Mouse (Mus musculus) thymus, postnatal 0 days (tissue): ENCODE measurements around the gene Tmem106a. TPM values are rescaled to one million over a fixed set of nuclear protein-coding genes. Genes with fewer than 3 reads are reported as not detected.
"Not testable (repeated sequence)": the region's sequence is repeated elsewhere in the genome, so short reads cannot be mapped to it uniquely, and the experiment has no call there.

Experiments
- DNase-seq: peaks from one replicate; pipeline ENCODE4 v3.0.0-alpha.2; 2015; ENCODE audit warnings: low spot score
- polyA plus RNA-seq: library from polyadenylated mRNA; unstranded; fragments of >200 nt; fragmentation: Nextera tagmentation; extraction: Ambion mirVana; gene quantifications from 2 replicates; pipeline ENCODE4 v1.2.1, GENCODE M21; 2015

Gene Tmem106a
- 7.9 and 9.2 TPM in 2 replicates for polyA plus RNA-seq

- peak; percentile 75 for DNase-seq
Measured at GRCm38 (mm10) chr11:101582054-101583035, at the start of gene Tmem106a. Gene Tmem106a, plus strand, starts transcription at chr11:101582242.

GRCm38 (mm10) chr11:101543533-101543932, 38.5 kb upstream of the Tmem106a start:
- no peak for DNase-seq

GRCm38 (mm10) chr11:101544132-101544531, 37.9 kb upstream of the Tmem106a start:
- no peak for DNase-seq

- DNase-seq: no peak
Measured at GRCm38 (mm10) chr11:101548526-101548925, 33.5 kb upstream of the Tmem106a start.

- peak; percentile 97 for DNase-seq
Measured at GRCm38 (mm10) chr11:101551751-101552475, 30.1 kb upstream of the Tmem106a start, which contains the start of the genes Brca1 and Nbr1. Gene Brca1, minus strand, starts transcription at chr11:101551955. Gene Nbr1, plus strand, starts transcription at chr11:101552149.

GRCm38 (mm10) chr11:101552476-101553300, 29.4 kb upstream of the Tmem106a start:
- DNase-seq: peak; percentile 99

GRCm38 (mm10) chr11:101553354-101553930, 28.6 kb upstream of the Tmem106a start:
- DNase-seq: no peak

GRCm38 (mm10) chr11:101556541-101556940, 25.5 kb upstream of the Tmem106a start:
- DNase-seq: no peak

- no peak for DNase-seq
Measured at GRCm38 (mm10) chr11:101556954-101557353, 25.1 kb upstream of the Tmem106a start.

- DNase-seq: peak; percentile 78
Measured at GRCm38 (mm10) chr11:101562391-101562790, 19.7 kb upstream of the Tmem106a start.

- DNase-seq: no peak
Measured at GRCm38 (mm10) chr11:101568421-101568820, 13.6 kb upstream of the Tmem106a start.

GRCm38 (mm10) chr11:101576116-101576515, 5.9 kb upstream of the Tmem106a start:
- no peak for DNase-seq

- DNase-seq: no peak
Measured at GRCm38 (mm10) chr11:101581081-101581764, 819 bp upstream of the Tmem106a start.

GRCm38 (mm10) chr11:101583205-101583604, 1.2 kb downstream of the Tmem106a start:
- DNase-seq: no peak

GRCm38 (mm10) chr11:101585031-101585430, 3.0 kb downstream of the Tmem106a start:
- not testable (repeated sequence) for DNase-seq

- no peak for DNase-seq
Measured at GRCm38 (mm10) chr11:101585805-101586204, 3.8 kb downstream of the Tmem106a start.

GRCm38 (mm10) chr11:101587676-101588075, 5.6 kb downstream of the Tmem106a start:
- no peak for DNase-seq

- no peak for DNase-seq
Measured at GRCm38 (mm10) chr11:101588868-101589267, 6.8 kb downstream of the Tmem106a start.

GRCm38 (mm10) chr11:101589444-101589843, 7.4 kb downstream of the Tmem106a start:
- peak; percentile 69 for DNase-seq
